Mouse (Mus musculus): Measurements from ENCODE around the gene Ddah2. TPM values are rescaled to one million over a fixed set of nuclear protein-coding genes. Genes with fewer than 3 reads are reported as not detected.

Ddah2 gene
- total and polyA plus RNA-seq, 3 experiments, result 8.6 to 11.1 TPM; not detected in 1

- Histone ChIP-seq H3K27me3 (ENCODE audit: control insufficient read depth in 1 of 2, insufficient read depth in 2 of 2, low read length in 2 of 2) (no peaks in the 10 kb centered on the region), H3K79me2 (ENCODE audit: control insufficient read depth, insufficient read depth, low read length, poor library complexity) (no peaks in the 10 kb centered on the region), H3K4me3 (ENCODE audit: control insufficient read depth in 1 of 2, insufficient read depth in 1 of 2, low read depth in 2 of 2, low read length in 2 of 2) (no peak overlapping the region), H3K9ac (ENCODE audit: control insufficient read depth, low read depth, low read length, poor library complexity, severe bottlenecking) (no peak overlapping the region), H3K36me3 (ENCODE audit: control insufficient read depth in 1 of 2, insufficient read depth in 2 of 2, low read length in 2 of 2) (no peaks in the 10 kb centered on the region; a peak in 1 of 4 replicates), H3K9me3 (replicated peaks; ENCODE audit: insufficient read depth, low read length) (no peaks in the 10 kb centered on the region), H3K27ac (ENCODE audit: control insufficient read depth, low read depth, low read length) (no peak overlapping the region), H3K4me1 (ENCODE audit: control insufficient read depth in 1 of 2, insufficient read depth in 2 of 2, low read length in 2 of 2) (peaks cover 0 to 16% of the 10 kb centered on the region in 2 experiments; a peak in 3 of 4 replicates)
- DNase-seq (ENCODE audit: low read depth, low spot score), result no peak
- TF ChIP-seq JUND (IDR thresholded peaks at IDR 0.05; ENCODE audit: low read depth, low read length) (no peak), ELF1 (IDR thresholded peaks at IDR 0.05; ENCODE audit: low read depth, low read length) (no peak), NRF1 (IDR thresholded peaks at IDR 0.05; ENCODE audit: insufficient read depth, low read depth, low read length, poor library complexity, severe bottlenecking) (no peak), ZMIZ1 (IDR thresholded peaks at IDR 0.05; ENCODE audit: low read depth, low read length) (no peak)
These were observed 12.6 kb downstream of the Ddah2 start for GRCm38 (mm10) chr17:35071454-35071853.

GRCm38 (mm10) chr17:35074097-35074496 lies 15.3 kb downstream of the Ddah2 start:
- H3K9ac ChIP-seq (ENCODE audit: control insufficient read depth, low read depth, low read length, poor library complexity, severe bottlenecking), result no peak overlapping the region
- H3K27ac ChIP-seq (ENCODE audit: control insufficient read depth, low read depth, low read length), result no peak overlapping the region
- H3K4me1 ChIP-seq (ENCODE audit: control insufficient read depth in 1 of 2, insufficient read depth in 2 of 2, low read length in 2 of 2), result peaks cover 2 to 11% of the 10 kb centered on the region in 2 experiments; a peak in 2 of 4 replicates
- DNase-seq (ENCODE audit: low read depth, low spot score), result no peak
- no peaks in the 10 kb centered on the region for H3K79me2 ChIP-seq (ENCODE audit: control insufficient read depth, insufficient read depth, low read length, poor library complexity)
- TF ChIP-seq SMC3 (IDR thresholded peaks at IDR 0.05; ENCODE audit: low read depth, low read length) (no peak), SIN3A (IDR thresholded peaks at IDR 0.05; ENCODE audit: low read length) (no peak), KAT2A (conservative IDR thresholded peaks at IDR 0.05; ENCODE audit: low read depth, low read length) (no peak), HCFC1 (IDR thresholded peaks at IDR 0.05; ENCODE audit: low read depth, low read length) (no peak), E2F4 (IDR thresholded peaks at IDR 0.05; ENCODE audit: borderline replicate concordance, low read depth, low read length) (no peak), GATA1 (IDR thresholded peaks at IDR 0.05; ENCODE audit: low read depth, low read length) (no peak), MAZ (IDR thresholded peaks at IDR 0.05; ENCODE audit: low read depth, low read length) (no peak), JUND (IDR thresholded peaks at IDR 0.05; ENCODE audit: low read depth, low read length) (no peak), NELFE (IDR thresholded peaks at IDR 0.05; ENCODE audit: low read depth, low read length) (no peak), CTCF (IDR thresholded peaks at IDR 0.05 in 2 of 3, conservative IDR thresholded peaks at IDR 0.05 in 1 of 3; ENCODE audit: control insufficient read depth in 1 of 3, insufficient read depth in 1 of 3, low read depth in 2 of 3, low read length in 3 of 3, poor library complexity in 1 of 3, severe bottlenecking in 1 of 3) (no peak), RCOR1 (IDR thresholded peaks at IDR 0.05; ENCODE audit: low read depth, low read length) (no peak), POLR2AphosphoS5 (IDR thresholded peaks at IDR 0.05; ENCODE audit: borderline replicate concordance, low read depth, low read length) (no peak), ZNF384 (IDR thresholded peaks at IDR 0.05; ENCODE audit: low read depth, low read length) (no peak), RAD21 (IDR thresholded peaks at IDR 0.05; ENCODE audit: low read depth, low read length) (no peak), MAFK (IDR thresholded peaks at IDR 0.05; ENCODE audit: borderline replicate concordance, low read depth, low read length) (no peak), ETS1 (IDR thresholded peaks at IDR 0.05; ENCODE audit: low read depth, low read length) (no peak)
- H3K4me3 ChIP-seq (ENCODE audit: control insufficient read depth in 1 of 2, insufficient read depth in 1 of 2, low read depth in 2 of 2, low read length in 2 of 2), result no peak overlapping the region
- H3K36me3 ChIP-seq (ENCODE audit: control insufficient read depth in 1 of 2, insufficient read depth in 2 of 2, low read length in 2 of 2), result peaks cover 0 to 4% of the 10 kb centered on the region in 2 experiments; a peak in 2 of 4 replicates
- no peaks in the 10 kb centered on the region for H3K9me3 ChIP-seq (replicated peaks; ENCODE audit: insufficient read depth, low read length)
- no peaks in the 10 kb centered on the region for H3K27me3 ChIP-seq (ENCODE audit: control insufficient read depth in 1 of 2, insufficient read depth in 2 of 2, low read length in 2 of 2)

All from MEL (cell line).